Mouse (Mus musculus): ENCODE data around the gene Speer4e. TPM values are rescaled to one million over a fixed set of nuclear protein-coding genes. Genes with fewer than 3 reads are reported as not detected.

The Speer4e gene
- polyA plus RNA-seq (2012; fragmentation: generic; extraction: Trizol): not detected

GRCm38 (mm10) chr5:14938329-14938728 is at the start of gene Speer4e:
Gene Speer4e, minus strand, starts transcription at chr5:14938429.

DNA sequence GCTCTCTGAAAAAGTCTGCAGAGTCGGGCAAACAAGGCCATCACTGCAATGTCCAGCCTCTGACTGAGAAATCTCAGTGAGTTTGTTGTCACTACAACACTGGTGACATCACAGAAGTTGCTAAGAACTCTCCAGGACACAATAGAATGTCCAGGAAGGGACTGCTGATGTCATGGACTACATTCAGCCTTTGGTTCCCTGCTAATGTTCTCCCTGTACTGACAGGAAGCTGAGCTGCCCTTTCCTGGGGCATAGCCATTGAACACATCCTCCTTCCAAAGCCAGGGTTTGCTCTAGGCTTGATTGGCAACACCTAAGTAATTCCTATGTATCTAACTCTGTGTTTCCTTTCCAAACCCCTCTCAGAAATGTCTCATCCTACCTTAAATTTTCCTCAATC is 40.6 kb upstream of the Speer4e start, which contains the start of gene Gm10354:
Gm10354 (minus strand) TSS at position 101 of the 400 bp plus-strand sequence.

GRCm38 (mm10) chr5:14914799-14915198 is 23.4 kb downstream of the Speer4e start, which contains the start of gene Gm9758:
Gene Gm9758, minus strand, starts transcription at chr5:14914899.

Other genes starting within 250 kb of the Speer4e start
- not detected for gene Gm9758, start 23.5 kb downstream of the Speer4e start, polyA plus RNA-seq (2012; fragmentation: generic; extraction: Trizol)
- gene Gm10354, start 40.5 kb upstream of the Speer4e start, polyA plus RNA-seq (2012; fragmentation: generic; extraction: Trizol): not detected
- gene Gm17019, start 94.6 kb upstream of the Speer4e start, polyA plus RNA-seq (2012; fragmentation: generic; extraction: Trizol): not detected